Mouse (Mus musculus) C2C12 (cell line): ENCODE measurements around the gene Pigk. TPM values are rescaled to one million over a fixed set of nuclear protein-coding genes. Genes with fewer than 3 reads are reported as not detected.

Experiments used
- H3K27me3 ChIP-seq: one replicate; pipeline ENCODE4 v1.6.1; 2011; ENCODE audit not compliant: control insufficient read depth, insufficient read depth, insufficient read length
- H3K36me3 ChIP-seq: one replicate; pipeline ENCODE4 v1.6.1; 2011; ENCODE audit not compliant: control insufficient read depth, insufficient read depth
- H3K4me3 ChIP-seq: one replicate; pipeline ENCODE4 v1.5.1; 2011; ENCODE audit warnings: mild to moderate bottlenecking, control low read depth; ENCODE audit not compliant: poor library complexity, insufficient read depth, severe bottlenecking
- H3K79me2 ChIP-seq: one replicate; pipeline ENCODE4 v1.6.1; 2011; ENCODE audit not compliant: control insufficient read depth, insufficient read depth
- H3K79me3 ChIP-seq: one replicate; pipeline ENCODE4 v1.6.1; 2011; ENCODE audit warnings: low read depth, control low read depth
- H3ac ChIP-seq: one replicate; pipeline ENCODE3; 2011; ENCODE audit warnings: low read depth; ENCODE audit not compliant: control insufficient read depth, insufficient read length
- CEBPB ChIP-seq: IDR thresholded peaks from one replicate; pipeline ENCODE4 v1.6.1; 2011; ENCODE audit warnings: low read depth, mild to moderate bottlenecking, control low read depth, moderate library complexity
- CTCF ChIP-seq: IDR thresholded peaks from one replicate; pipeline ENCODE4 v1.5.1; 2011; ENCODE audit not compliant: control insufficient read depth, insufficient read depth, insufficient read length
- FOSL1 ChIP-seq: IDR thresholded peaks from one replicate; pipeline ENCODE4 v1.8.0; 2011; ENCODE audit warnings: mild to moderate bottlenecking, low read length; ENCODE audit not compliant: poor library complexity, insufficient read depth, severe bottlenecking
- MAX ChIP-seq: IDR thresholded peaks from one replicate; pipeline ENCODE4 v1.6.1; 2011; ENCODE audit warnings: mild to moderate bottlenecking, control low read depth
- MYOD1 ChIP-seq: IDR thresholded peaks from one replicate; pipeline ENCODE4 v1.6.1; 2011; ENCODE audit warnings: low read depth; ENCODE audit not compliant: control insufficient read depth, insufficient read length
- MYOG ChIP-seq: IDR thresholded peaks from one replicate; pipeline ENCODE4 v1.6.1; 2011; ENCODE audit not compliant: control insufficient read depth, insufficient read length; ENCODE audit errors: extremely low read depth
- USF1 ChIP-seq: IDR thresholded peaks from one replicate; pipeline ENCODE4 v1.6.1; 2011; ENCODE audit warnings: low read depth, mild to moderate bottlenecking, control low read depth, moderate library complexity
- polyA plus RNA-seq: library from polyadenylated mRNA; unstranded; fragments of >200 nt; fragmentation: generic; extraction: Trizol; gene quantifications from one replicate; pipeline ENCODE4 v1.2.1, GENCODE M21; 2012; ENCODE audit warnings: missing spikeins

Pigk gene
- polyA plus RNA-seq, 1 experiment: 13.1 TPM

GRCm38 (mm10) chr3:152796216-152796615 is 82.3 kb downstream of the Pigk start:
- no peaks in the 10 kb centered on the region for H3K36me3 ChIP-seq
- no peak overlapping the region for H3ac ChIP-seq
- H3K79me2 ChIP-seq: no peaks in the 10 kb centered on the region
- no peak overlapping the region for H3K4me3 ChIP-seq
- no peaks in the 10 kb centered on the region for H3K79me3 ChIP-seq
- H3K27me3 ChIP-seq: no peaks in the 10 kb centered on the region
- TF ChIP-seq CTCF: no peak
- no peak for TF ChIP-seq CEBPB
- TF ChIP-seq MYOG: no peak
- TF ChIP-seq FOSL1: no peak
- TF ChIP-seq MAX: no peak
- TF ChIP-seq USF1: no peak
- no peak for TF ChIP-seq MYOD1

DNA sequence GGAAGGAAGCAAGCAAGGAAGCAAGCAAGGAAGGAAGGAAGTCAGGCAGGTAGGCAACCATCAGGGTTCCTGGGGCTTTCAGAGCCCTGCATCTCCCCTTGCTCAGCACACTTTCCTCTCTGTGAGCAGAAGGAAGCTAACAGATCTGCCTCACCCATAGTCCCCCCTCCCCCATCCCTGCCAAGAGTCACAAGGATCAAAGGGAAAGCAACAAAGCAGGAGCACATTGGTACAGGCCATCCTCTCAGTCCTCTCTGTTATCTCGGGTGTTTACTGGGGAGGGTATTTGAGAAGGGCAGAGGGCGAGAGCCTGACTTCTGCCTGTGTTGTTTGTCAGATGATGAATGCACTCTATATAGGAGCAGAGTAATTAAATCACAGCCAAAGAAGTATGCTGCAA is 83.5 kb downstream of the Pigk start:
- TF ChIP-seq CEBPB (no peak), USF1 (no peak), FOSL1 (no peak), CTCF (no peak), MYOD1 (no peak), MYOG (no peak), MAX (no peak)
- Histone ChIP-seq H3K4me3 (no peak overlapping the region), H3K79me3 (no peaks in the 10 kb centered on the region), H3ac (no peak overlapping the region), H3K27me3 (no peaks in the 10 kb centered on the region), H3K36me3 (no peaks in the 10 kb centered on the region), H3K79me2 (no peaks in the 10 kb centered on the region)

DNA sequence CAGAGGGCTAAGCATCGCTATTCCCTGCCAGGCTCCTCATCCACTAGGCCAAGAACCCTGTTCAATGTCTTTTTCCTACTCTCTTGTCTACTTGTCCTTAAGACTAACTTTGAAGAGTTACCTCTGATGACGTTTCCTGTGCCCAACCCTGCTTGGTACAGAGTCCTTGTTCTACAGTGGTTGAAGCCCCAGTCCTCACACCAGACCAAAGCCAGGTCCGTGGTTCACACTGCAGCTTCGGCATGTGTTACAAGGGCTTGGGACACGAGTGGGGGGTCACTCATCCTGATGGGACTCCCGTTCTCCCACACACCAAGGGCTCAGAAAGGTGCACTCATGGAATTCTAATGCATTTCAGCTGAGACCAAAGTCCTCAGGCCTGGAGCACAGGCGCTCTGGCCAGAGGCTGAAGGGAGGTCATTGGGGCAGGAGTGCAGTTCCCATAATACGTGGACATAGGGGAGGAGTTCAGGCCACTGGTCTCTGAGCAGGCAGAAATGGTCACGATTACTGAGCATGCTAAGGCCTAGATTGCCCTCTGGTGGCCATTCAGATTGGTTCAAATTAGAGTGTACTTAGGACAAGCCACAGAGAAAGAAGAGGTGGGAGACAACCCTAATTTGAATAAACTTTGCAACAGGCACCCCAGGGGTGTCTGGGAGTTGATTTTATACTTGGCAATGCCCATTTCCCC is 86.0 kb downstream of the Pigk start:
- no peaks in the 10 kb centered on the region for H3K27me3 ChIP-seq
- no peaks in the 10 kb centered on the region for H3K79me3 ChIP-seq
- no peak overlapping the region for H3ac ChIP-seq
- no peaks in the 10 kb centered on the region for H3K79me2 ChIP-seq
- H3K4me3 ChIP-seq: no peak overlapping the region
- no peaks in the 10 kb centered on the region for H3K36me3 ChIP-seq
- TF ChIP-seq MAX: no peak
- no peak for TF ChIP-seq MYOG
- TF ChIP-seq CTCF: no peak
- TF ChIP-seq USF1: no peak
- no peak for TF ChIP-seq MYOD1
- TF ChIP-seq CEBPB: no peak
- no peak for TF ChIP-seq FOSL1

- H3K36me3 ChIP-seq: no peaks in the 10 kb centered on the region
- no peaks in the 10 kb centered on the region for H3K79me3 ChIP-seq
- TF ChIP-seq FOSL1 (peak; percentile 78), CEBPB (no peak), MYOG (no peak), USF1 (no peak), MAX (peak; percentile 26), MYOD1 (peak; percentile 49), CTCF (no peak)
- no peak overlapping the region for H3K4me3 ChIP-seq
- no peaks in the 10 kb centered on the region for H3K79me2 ChIP-seq
- no peak overlapping the region for H3ac ChIP-seq
- H3K27me3 ChIP-seq: no peaks in the 10 kb centered on the region
Observed at GRCm38 (mm10) chr3:152813905-152814304, 100.0 kb downstream of the Pigk start.

- H3K27me3 ChIP-seq: no peaks in the 10 kb centered on the region
- no peaks in the 10 kb centered on the region for H3K79me2 ChIP-seq
- no peaks in the 10 kb centered on the region for H3K79me3 ChIP-seq
- H3K4me3 ChIP-seq: no peak overlapping the region
- H3K36me3 ChIP-seq: no peaks in the 10 kb centered on the region
- no peak for TF ChIP-seq CTCF
- H3ac ChIP-seq: no peak overlapping the region
Observed at GRCm38 (mm10) chr3:152815110-152815509, 101.2 kb downstream of the Pigk start.

DNA sequence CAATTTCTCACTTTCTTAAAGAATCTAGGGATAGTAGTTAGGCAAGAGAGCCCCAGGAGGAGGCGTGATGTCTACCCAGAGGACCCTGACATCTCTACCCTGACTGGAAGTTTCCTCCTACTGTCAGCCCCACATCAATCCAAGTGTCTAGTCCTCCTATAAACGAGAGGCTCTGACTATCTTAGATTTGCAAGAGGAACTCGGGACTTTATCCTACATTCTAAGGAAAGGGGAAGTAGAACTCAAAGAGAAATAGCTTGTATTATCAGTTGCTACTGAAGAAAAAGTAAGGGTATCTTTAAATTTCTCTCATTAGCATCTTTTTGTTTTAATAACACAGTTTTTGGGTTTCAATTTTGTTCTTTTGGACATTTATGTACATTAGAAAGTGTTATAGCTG is 106.5 kb downstream of the Pigk start:
- no peak overlapping the region for H3K4me3 ChIP-seq
- no peak for TF ChIP-seq CTCF
- no peak for TF ChIP-seq MYOD1
- no peak for TF ChIP-seq MYOG
- no peak for TF ChIP-seq MAX
- TF ChIP-seq CEBPB: no peak
- no peak for TF ChIP-seq FOSL1
- no peak for TF ChIP-seq USF1
- no peaks in the 10 kb centered on the region for H3K27me3 ChIP-seq
- no peaks in the 10 kb centered on the region for H3K79me3 ChIP-seq
- H3K36me3 ChIP-seq: no peaks in the 10 kb centered on the region
- no peaks in the 10 kb centered on the region for H3K79me2 ChIP-seq
- H3ac ChIP-seq: no peak overlapping the region
